In genomic region chr5:14025205-14026124, GRCm38 (mm10) we compare ENCODE assay signal across 8 mouse cellular contexts. TPM values are rescaled to one million over a fixed set of nuclear protein-coding genes. Genes with fewer than 3 reads are reported as not detected.
DNase-seq lines count a peak whose midpoint lies in the region; ATAC-seq and TF ChIP-seq lines count a peak whose summit lies in the region.

Gene Sema3e, plus strand, starts transcription at chr5:14025276.

- H3K4me3 ChIP-seq in heart, postnatal 0 days (ENCODE audit: low read depth, low read length) = peak within 1 kb of the TSS; percentile 57
- H3K4me3 ChIP-seq in liver, embryonic 12.5 days = peak within 1 kb of the TSS; percentile 41
- H3K4me3 ChIP-seq in neural tube, embryonic 11.5 days (ENCODE audit: low read depth, low read length) = peak within 1 kb of the TSS; percentile 49

- TF ChIP-seq CTCF in heart, postnatal 0 days (IDR thresholded peaks at IDR 0.05; ENCODE audit: low read depth) = no peak

- H3K27me3 ChIP-seq in heart, postnatal 0 days (ENCODE audit: control insufficient read depth, insufficient read depth, low read length) = peaks cover 9% of the 10 kb centered on the region; the same call in 1 of the 2 replicates
- peaks cover 13% of the 10 kb centered on the region for H3K27me3 ChIP-seq in liver, embryonic 12.5 days (replicated peaks)
- no peaks in the 10 kb centered on the region for H3K27me3 ChIP-seq in neural tube, embryonic 11.5 days (ENCODE audit: control insufficient read depth, insufficient read depth, low read length)

- peak; percentile 44; the same call in 1 of the 2 replicates for ATAC-seq in heart, postnatal 0 days (ENCODE audit: insufficient read depth, low read depth)
- ATAC-seq in liver, embryonic 12.5 days = peak; percentile 44; the same call in 1 of the 2 replicates
- ATAC-seq in neural tube, embryonic 11.5 days (ENCODE audit: insufficient read depth, low FRiP score, low TSS enrichment) = peak; percentile 82

- 1% methylated on average over 47 of the region's 47 CpGs for WGBS in heart, postnatal 0 days
- WGBS in liver, embryonic 12.5 days (ENCODE audit: insufficient replicate concordance) = 2% methylated on average over 47 of the region's 47 CpGs
- WGBS in neural tube, embryonic 11.5 days = under 1% methylated on average over 47 of the region's 47 CpGs

- DNase-seq in gastrocnemius, postnatal 10 days = peak; percentile 14
- no peak for DNase-seq in gastrocnemius, postnatal 25 days
- peak; percentile 70 for DNase-seq in embryo, embryonic 11 days
- DNase-seq in heart, postnatal 0 days (ENCODE audit: low spot score) = peak; percentile 8
- DNase-seq in kidney, postnatal 25 days = peak; percentile 20 to 50
- DNase-seq in neural tube, embryonic 11.5 days (ENCODE audit: low spot score) = peak; percentile 67
- peak; percentile 31 for DNase-seq in urinary bladder, postnatal 25 days (ENCODE audit: low spot score)

- no peak for TF ChIP-seq EP300 in heart, postnatal 0 days (IDR thresholded peaks at IDR 0.05; ENCODE audit: low read depth)

- H3K27ac ChIP-seq in heart, postnatal 0 days (ENCODE audit: low read depth) = no peak within 1 kb of the TSS
- no peak within 1 kb of the TSS for H3K27ac ChIP-seq in liver, embryonic 12.5 days
- no peak within 1 kb of the TSS for H3K27ac ChIP-seq in neural tube, embryonic 11.5 days (ENCODE audit: low read depth, low read length)

- H3K9me3 ChIP-seq in heart, postnatal 0 days (replicated peaks; ENCODE audit: control insufficient read depth, low read length) = peaks cover 5% of the 10 kb centered on the region; the same call in 1 of the 2 replicates
- H3K9me3 ChIP-seq in liver, embryonic 12.5 days (replicated peaks) = no peaks in the 10 kb centered on the region
- H3K9me3 ChIP-seq in neural tube, embryonic 11.5 days (ENCODE audit: control insufficient read depth, low read length) = no peaks in the 10 kb centered on the region; the same call in 1 of the 2 replicates

- no peaks in the 10 kb centered on the region for H3K4me1 ChIP-seq in heart, postnatal 0 days (ENCODE audit: control insufficient read depth, insufficient read depth)
- no peaks in the 10 kb centered on the region for H3K4me1 ChIP-seq in liver, embryonic 12.5 days
- H3K4me1 ChIP-seq in neural tube, embryonic 11.5 days (ENCODE audit: control insufficient read depth, insufficient read depth, low read length) = no peaks in the 10 kb centered on the region

- H3K4me2 ChIP-seq in heart, postnatal 0 days (ENCODE audit: low read depth, low read length) = peak within 1 kb of the TSS; percentile 90
- peak within 1 kb of the TSS; percentile 66 for H3K4me2 ChIP-seq in liver, embryonic 12.5 days
- peak within 1 kb of the TSS; percentile 87 for H3K4me2 ChIP-seq in neural tube, embryonic 11.5 days (ENCODE audit: low read depth)

- 0 out of 2 replicates have a peak within 1 kb of the TSS, but pooled peaks have one; percentile 19 for H3K9ac ChIP-seq in heart, postnatal 0 days (replicated peaks; ENCODE audit: low read depth, low read length)
- H3K9ac ChIP-seq in liver, embryonic 12.5 days = no peak within 1 kb of the TSS
- H3K9ac ChIP-seq in neural tube, embryonic 11.5 days (ENCODE audit: low read length) = peak within 1 kb of the TSS; percentile 56

- H3K36me3 ChIP-seq in heart, postnatal 0 days (replicated peaks; ENCODE audit: control insufficient read depth, insufficient read depth, low read length) = no peaks in the 10 kb centered on the region
- H3K36me3 ChIP-seq in liver, embryonic 12.5 days = no peaks in the 10 kb centered on the region
- H3K36me3 ChIP-seq in neural tube, embryonic 11.5 days (ENCODE audit: control insufficient read depth, insufficient read depth, low read length) = no peaks in the 10 kb centered on the region

RNA-seq across cellular contexts. Expression of gene Sema3e, which starts in this region (rescaled TPM):
- under 1 TPM; 0.82 to 0.84 TPM for total RNA-seq in gastrocnemius, postnatal 10 days (2021)
- under 1 TPM; 0.38 to 0.51 TPM for total RNA-seq in gastrocnemius, postnatal 25 days (2021)
- total RNA-seq in heart, postnatal 0 days (2014; rRNA removed; ENCODE audit: low replicate concordance) = 0.04 TPM in 1 of 2 replicates, not detected in the other
- polyA plus RNA-seq in heart, postnatal 0 days (2015; fragmentation: Nextera tagmentation; extraction: Ambion mirVana) = 0.10 and 0.16 TPM in 2 replicates
- polyA plus RNA-seq in liver, embryonic 12.5 days (2016; fragmentation: Nextera tagmentation; extraction: Ambion mirVana) = 0.16 and 0.19 TPM in 2 replicates
- 2.5 and 2.6 TPM in 2 replicates for polyA plus RNA-seq in neural tube, embryonic 11.5 days (2014; fragmentation: Nextera tagmentation; extraction: Ambion mirVana)

Comparison
In these comparisons a context has a peak if more than half of its experiments do, and no peak if none do; other contexts are left out.
1. Peak in DNase-seq in gastrocnemius, postnatal 10 days; RNA of the gene not detected or under 1 TPM.
2. Peak in DNase-seq, ATAC-seq, H3K4me3 ChIP-seq, H3K9ac ChIP-seq and H3K4me2 ChIP-seq in heart, postnatal 0 days; RNA of the gene not detected or under 1 TPM.
3. Peak in ATAC-seq, H3K4me3 ChIP-seq and H3K4me2 ChIP-seq in liver, embryonic 12.5 days; RNA of the gene not detected or under 1 TPM.